In the genomic region with DNA sequence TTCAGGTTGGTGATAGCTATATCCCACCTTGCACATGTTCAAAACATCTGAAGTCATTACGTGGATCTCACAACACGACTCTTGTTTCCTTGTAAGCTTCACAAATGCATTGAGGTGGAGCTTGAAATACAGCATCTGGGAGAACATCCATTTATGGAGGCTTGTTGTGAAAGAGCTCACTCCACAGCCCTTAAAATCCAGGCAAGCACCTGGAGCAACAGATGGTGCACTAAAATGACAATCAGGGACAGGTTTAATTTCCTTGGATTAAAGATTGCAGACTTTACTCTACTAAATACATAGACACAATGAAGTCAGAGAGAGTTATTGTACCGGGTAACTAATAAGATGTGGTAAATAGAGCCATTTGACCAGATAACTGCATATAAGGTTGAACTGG, we compare ENCODE assay signal across 12 mouse cellular contexts.
"Had no signal": no experiment of that assay in that cellular context is flagged by ENCODE, and none has a peak within 500 bp of the region (broad histone marks: within the 10 kb centered on the region; RNA-seq: fewer than 3 reads in every experiment).

No protein-coding gene starts in this region.

- H3K4me1 ChIP-seq: limb, embryonic 15.5 days; liver, embryonic 12.5 days; midbrain, embryonic 10.5 days; neural tube, embryonic 12.5 days; stomach, embryonic 15.5 days had no signal

- H3K36me3 ChIP-seq: limb, embryonic 15.5 days; liver, embryonic 12.5 days; midbrain, embryonic 10.5 days; neural tube, embryonic 12.5 days; stomach, embryonic 15.5 days had no signal

- H3K9ac ChIP-seq: limb, embryonic 15.5 days; liver, embryonic 12.5 days; lung, embryonic 14.5 days; neural tube, embryonic 12.5 days; stomach, embryonic 15.5 days had no signal

- H3K27ac ChIP-seq: layer of hippocampus, adult 2 months; limb, embryonic 15.5 days; liver, embryonic 12.5 days; midbrain, embryonic 10.5 days; neural tube, embryonic 12.5 days; stomach, embryonic 15.5 days had no signal

- ATAC-seq: liver, embryonic 12.5 days had no signal

- H3K9me3 ChIP-seq: limb, embryonic 15.5 days; liver, embryonic 12.5 days; midbrain, embryonic 10.5 days; neural tube, embryonic 12.5 days; stomach, embryonic 15.5 days had no signal

- DNase-seq: kidney, postnatal 10 days; lung, embryonic 14.5 days; lung, postnatal 10 days; lung, postnatal 4 days; midbrain, embryonic 14.5 days; thymus, postnatal 4 days had no signal

- H3K4me2 ChIP-seq: limb, embryonic 15.5 days; liver, embryonic 12.5 days; lung, embryonic 14.5 days; neural tube, embryonic 12.5 days; stomach, embryonic 15.5 days had no signal

- H3K4me3 ChIP-seq: layer of hippocampus, adult 2 months; limb, embryonic 15.5 days; liver, embryonic 12.5 days; midbrain, embryonic 10.5 days; neural tube, embryonic 12.5 days; stomach, embryonic 15.5 days had no signal

- H3K27me3 ChIP-seq: limb, embryonic 15.5 days; liver, embryonic 12.5 days; neural tube, embryonic 12.5 days; stomach, embryonic 15.5 days had no signal
